Mouse (Mus musculus): Measurements from ENCODE around the gene Armh1.

GRCm38 (mm10) chr4:117277021-117277420 is 25.1 kb upstream of the Armh1 start:
- no peak for TF ChIP-seq MAFK (IDR thresholded peaks at IDR 0.05; ENCODE audit: insufficient read depth, low read depth, low read length)
- no peak for TF ChIP-seq ZC3H11A (IDR thresholded peaks at IDR 0.05; ENCODE audit: borderline replicate concordance, low read depth, low read length)
- TF ChIP-seq HCFC1 (IDR thresholded peaks at IDR 0.05; ENCODE audit: borderline replicate concordance, insufficient read depth, low read length): no peak
- TF ChIP-seq ZNF384 (IDR thresholded peaks at IDR 0.05; ENCODE audit: low read depth, low read length): no peak
- no peak for TF ChIP-seq CHD2 (IDR thresholded peaks at IDR 0.05; ENCODE audit: low read depth, low read length)
